Mouse (Mus musculus): ENCODE results near the gene Apoc2. TPM values are rescaled to one million over a fixed set of nuclear protein-coding genes. Genes with fewer than 3 reads are reported as not detected.
"Not testable (repeated sequence)": the region's sequence is repeated elsewhere in the genome, so short reads cannot be mapped to it uniquely, and the experiment has no call there.

The Apoc2 gene
- polyA plus RNA-seq, 1 experiment from 2014 or later: not detected

DNA sequence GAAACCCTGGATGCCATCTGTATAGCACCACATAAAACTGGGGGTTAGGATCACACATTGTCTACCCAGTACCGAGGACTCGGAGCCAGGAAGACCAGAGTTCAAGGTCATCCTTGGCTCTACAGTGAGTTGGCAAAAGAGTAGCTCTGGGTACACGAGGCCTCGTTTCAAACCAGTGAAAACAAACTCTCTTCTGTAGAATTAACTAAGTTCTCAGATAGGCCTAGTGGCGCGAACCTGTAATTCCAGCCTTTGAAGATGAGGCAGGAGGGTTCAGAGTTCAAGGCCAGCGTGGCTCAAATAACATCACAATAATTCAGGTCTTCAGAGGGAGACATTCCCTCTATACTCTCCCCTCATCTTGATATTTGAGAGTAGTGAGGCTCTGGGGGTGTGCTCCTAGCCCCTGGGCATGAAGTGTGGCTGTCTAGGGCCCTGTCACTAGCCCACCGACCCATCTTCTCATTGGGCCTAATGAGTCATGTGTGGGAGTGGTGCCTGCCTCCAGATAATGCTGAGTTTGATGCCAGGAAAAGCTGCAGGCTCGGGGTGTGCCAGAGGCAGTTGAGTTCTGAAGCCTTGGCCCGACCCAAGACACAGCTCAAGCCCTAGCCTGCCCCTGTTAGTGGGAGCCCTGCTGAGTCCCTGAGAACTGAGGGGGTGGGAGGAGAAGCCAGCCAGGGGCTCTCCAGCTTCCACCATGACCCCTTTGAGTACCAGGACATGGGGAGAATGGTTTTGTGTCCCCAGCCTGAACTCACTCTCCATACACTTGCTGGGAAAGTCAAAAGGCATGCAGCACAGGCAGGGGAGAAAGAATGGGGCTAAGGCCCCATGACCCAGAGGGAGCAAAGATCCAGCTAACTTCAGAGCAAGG is 16.8 kb upstream of the Apoc2 start:
- ATAC-seq: no peak
- whole genome bisulfite sequencing: 91% methylated on average over 10 of the region's 10 CpGs
- H3K9me3 ChIP-seq (ENCODE audit: control insufficient read depth, low read length): no peaks in the 10 kb centered on the region
- no peaks in the 10 kb centered on the region for H3K27me3 ChIP-seq (replicated peaks; ENCODE audit: control insufficient read depth, insufficient read depth, low read length)
- H3K4me1 ChIP-seq (replicated peaks; ENCODE audit: control insufficient read depth, insufficient read depth, low read length): peaks cover 16% of the 10 kb centered on the region
- no peak overlapping the region for H3K4me2 ChIP-seq (ENCODE audit: low read length)
- no peaks in the 10 kb centered on the region for H3K36me3 ChIP-seq (ENCODE audit: control insufficient read depth, insufficient read depth)
- H3K9ac ChIP-seq (replicated peaks; ENCODE audit: low read depth, low read length): no peak overlapping the region
- no peak overlapping the region for H3K27ac ChIP-seq (ENCODE audit: low read length)
- H3K4me3 ChIP-seq (replicated peaks; ENCODE audit: low read length): no peak overlapping the region

GRCm38 (mm10) chr7:19693421-19693820 is 15.7 kb upstream of the Apoc2 start:
- Histone ChIP-seq H3K9me3 (ENCODE audit: control insufficient read depth, low read length) (no peaks in the 10 kb centered on the region), H3K4me2 (ENCODE audit: low read length) (no peak overlapping the region), H3K9ac (replicated peaks; ENCODE audit: low read depth, low read length) (no peak overlapping the region), H3K27ac (ENCODE audit: low read length) (no peak overlapping the region), H3K4me1 (replicated peaks; ENCODE audit: control insufficient read depth, insufficient read depth, low read length) (peaks cover 4% of the 10 kb centered on the region; the same call in 1 of the 2 replicates), H3K27me3 (replicated peaks; ENCODE audit: control insufficient read depth, insufficient read depth, low read length) (no peaks in the 10 kb centered on the region), H3K4me3 (replicated peaks; ENCODE audit: low read length) (no peak overlapping the region), H3K36me3 (ENCODE audit: control insufficient read depth, insufficient read depth) (no peaks in the 10 kb centered on the region)
- 30% methylated on average over 10 of the region's 10 CpGs for WGBS
- peak; percentile 38; the same call in 1 of the 2 replicates for ATAC-seq

DNA sequence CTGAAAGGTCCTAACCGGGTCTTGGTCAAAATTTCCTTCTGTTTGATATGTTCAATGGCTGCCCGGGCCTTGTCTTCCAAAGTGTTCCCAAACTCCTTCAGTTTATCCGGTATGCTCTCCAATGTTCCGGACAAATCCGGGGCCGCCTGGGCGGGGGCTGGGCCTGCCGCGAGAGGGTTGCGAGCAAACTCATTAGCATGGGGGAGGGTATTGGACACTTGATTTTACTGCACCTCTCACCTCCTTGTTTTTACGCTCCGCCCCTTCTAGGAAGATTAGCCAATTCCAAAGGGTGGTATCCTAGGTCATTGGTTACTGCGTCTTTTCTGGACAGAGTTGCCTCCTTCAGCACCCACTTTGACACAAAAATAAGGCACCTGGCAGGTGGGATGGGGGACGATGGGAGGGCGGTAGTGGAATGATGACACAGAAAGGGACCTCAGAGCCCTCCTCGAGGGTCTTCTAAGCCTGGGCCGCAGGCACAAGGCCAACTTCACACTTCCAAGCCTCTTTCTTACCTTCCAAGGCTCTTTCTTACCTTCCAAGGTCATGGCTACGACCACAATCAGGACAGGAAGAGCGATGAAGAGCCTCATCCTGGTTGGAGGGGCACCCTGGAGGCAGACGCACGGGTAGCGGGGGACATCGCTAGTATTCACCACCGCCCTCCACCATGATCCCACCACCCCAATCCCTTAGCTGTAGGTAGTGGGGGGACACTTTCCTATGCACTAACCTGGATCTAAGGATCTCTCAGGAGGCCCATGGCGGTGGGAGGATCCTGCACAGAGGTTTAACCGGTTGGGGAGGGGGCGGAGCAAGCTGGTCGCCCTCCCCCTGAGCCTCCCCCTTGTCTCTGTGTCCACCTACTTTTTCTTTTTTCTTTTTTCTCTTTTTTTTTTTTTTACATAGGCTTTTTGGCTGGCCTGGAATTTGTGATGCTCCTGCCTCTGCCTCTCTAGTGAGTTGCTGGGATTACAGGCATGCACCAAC is 14.4 kb upstream of the Apoc2 start, which contains the start of gene Apoc1:
Gene Apoc1 (minus strand): TSS at position 788 of the 993 bp plus-strand sequence.
- WGBS: 49% methylated on average over 28 of the region's 28 CpGs
- Histone ChIP-seq H3K4me1 (replicated peaks; ENCODE audit: control insufficient read depth, insufficient read depth, low read length) (peaks cover 4% of the 10 kb centered on the region; the same call in 1 of the 2 replicates), H3K9ac (replicated peaks; ENCODE audit: low read depth, low read length) (no peak within 1 kb of the TSS), H3K27ac (ENCODE audit: low read length) (no peak within 1 kb of the TSS), H3K9me3 (ENCODE audit: control insufficient read depth, low read length) (no peaks in the 10 kb centered on the region), H3K4me2 (ENCODE audit: low read length) (no peak within 1 kb of the TSS), H3K36me3 (ENCODE audit: control insufficient read depth, insufficient read depth) (no peaks in the 10 kb centered on the region), H3K4me3 (replicated peaks; ENCODE audit: low read length) (no peak within 1 kb of the TSS), H3K27me3 (replicated peaks; ENCODE audit: control insufficient read depth, insufficient read depth, low read length) (no peaks in the 10 kb centered on the region)
- ATAC-seq: no peak

GRCm38 (mm10) chr7:19691434-19691833 is 13.7 kb upstream of the Apoc2 start:
- 86% methylated on average over 6 of the region's 6 CpGs for WGBS
- H3K36me3 ChIP-seq (ENCODE audit: control insufficient read depth, insufficient read depth): no peaks in the 10 kb centered on the region
- H3K27me3 ChIP-seq (replicated peaks; ENCODE audit: control insufficient read depth, insufficient read depth, low read length): no peaks in the 10 kb centered on the region
- no peak overlapping the region for H3K4me2 ChIP-seq (ENCODE audit: low read length)
- H3K9ac ChIP-seq (replicated peaks; ENCODE audit: low read depth, low read length): no peak overlapping the region
- H3K9me3 ChIP-seq (ENCODE audit: control insufficient read depth, low read length): no peaks in the 10 kb centered on the region
- H3K27ac ChIP-seq (ENCODE audit: low read length): no peak overlapping the region
- ATAC-seq: no peak
- H3K4me3 ChIP-seq (replicated peaks; ENCODE audit: low read length): no peak overlapping the region
- peaks cover 4% of the 10 kb centered on the region; the same call in 1 of the 2 replicates for H3K4me1 ChIP-seq (replicated peaks; ENCODE audit: control insufficient read depth, insufficient read depth, low read length)

DNA sequence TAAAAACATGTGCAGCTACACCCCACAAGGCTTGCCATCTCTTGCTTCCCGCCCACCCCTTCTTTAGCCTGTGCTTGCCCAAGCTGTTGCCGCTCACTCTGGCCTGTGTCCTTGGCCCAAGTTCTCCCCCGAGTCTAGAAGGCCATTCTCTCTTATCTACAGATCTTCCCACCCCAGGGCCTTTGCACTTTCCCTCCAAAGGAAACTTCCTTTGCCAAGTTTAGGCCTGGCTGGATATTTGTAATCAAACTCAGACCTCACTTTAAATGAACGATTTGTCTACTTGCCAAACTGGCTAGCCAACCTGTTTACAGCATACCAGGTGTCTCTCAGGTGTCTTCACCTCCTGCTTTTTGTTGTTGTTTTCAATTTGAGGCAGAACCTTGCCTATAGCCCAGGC is 13.1 kb upstream of the Apoc2 start:
- Histone ChIP-seq H3K36me3 (ENCODE audit: control insufficient read depth, insufficient read depth) (no peaks in the 10 kb centered on the region), H3K9ac (replicated peaks; ENCODE audit: low read depth, low read length) (no peak overlapping the region), H3K4me3 (replicated peaks; ENCODE audit: low read length) (no peak overlapping the region), H3K27me3 (replicated peaks; ENCODE audit: control insufficient read depth, insufficient read depth, low read length) (no peaks in the 10 kb centered on the region), H3K27ac (ENCODE audit: low read length) (no peak overlapping the region), H3K4me2 (ENCODE audit: low read length) (no peak overlapping the region), H3K9me3 (ENCODE audit: control insufficient read depth, low read length) (no peaks in the 10 kb centered on the region), H3K4me1 (replicated peaks; ENCODE audit: control insufficient read depth, insufficient read depth, low read length) (peaks cover 4% of the 10 kb centered on the region; the same call in 1 of the 2 replicates)
- ATAC-seq: no peak
- 95% methylated on average over 4 of the region's 4 CpGs for WGBS

DNA sequence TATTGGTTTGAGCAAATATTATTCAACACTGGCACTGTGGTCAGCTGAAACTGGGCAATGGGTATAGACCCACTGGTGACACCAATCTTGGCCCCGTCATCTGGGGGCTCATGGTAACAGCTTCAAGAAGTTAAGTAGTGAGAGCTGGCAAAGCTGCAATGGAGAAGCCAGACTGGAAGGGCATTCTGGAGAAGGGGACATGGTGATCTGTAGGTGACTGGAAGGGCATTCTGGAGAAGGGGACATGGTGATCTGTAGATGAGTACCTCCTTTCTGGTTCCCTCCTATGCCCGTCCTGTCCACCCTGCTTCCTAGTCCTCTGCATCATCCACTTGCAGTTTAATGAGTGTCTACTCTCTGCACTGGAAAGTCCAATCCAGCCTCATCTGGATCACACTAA is 10.9 kb upstream of the Apoc2 start:
- 93% methylated on average over 2 of the region's 2 CpGs for WGBS
- no peak for ATAC-seq
- H3K4me1 ChIP-seq (replicated peaks; ENCODE audit: control insufficient read depth, insufficient read depth, low read length): peaks cover 4% of the 10 kb centered on the region; the same call in 1 of the 2 replicates

DNA sequence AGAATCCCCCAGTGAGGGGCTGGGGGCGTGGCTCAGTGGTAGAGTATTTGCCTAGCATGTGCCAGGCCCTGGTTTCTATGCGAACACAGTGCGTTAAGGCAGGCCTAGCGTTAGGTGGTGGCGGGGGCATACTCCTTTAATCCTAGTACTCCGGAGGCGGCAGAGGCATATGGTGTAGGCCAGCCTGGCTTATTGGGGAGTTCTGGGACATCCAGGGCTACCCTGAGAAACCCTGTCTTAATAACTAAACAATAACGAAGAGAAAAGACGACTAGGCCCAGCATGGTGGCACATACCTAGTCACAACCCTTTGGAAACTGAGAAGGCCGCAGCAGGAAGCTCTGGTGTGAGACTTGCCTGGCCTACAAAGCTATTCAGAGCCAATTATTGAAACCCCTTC is 10.4 kb upstream of the Apoc2 start:
- ATAC-seq: no peak
- Histone ChIP-seq H3K9ac (replicated peaks; ENCODE audit: low read depth, low read length) (no peak overlapping the region), H3K4me3 (replicated peaks; ENCODE audit: low read length) (no peak overlapping the region), H3K36me3 (ENCODE audit: control insufficient read depth, insufficient read depth) (no peaks in the 10 kb centered on the region), H3K27me3 (replicated peaks; ENCODE audit: control insufficient read depth, insufficient read depth, low read length) (no peaks in the 10 kb centered on the region), H3K27ac (ENCODE audit: low read length) (no peak overlapping the region), H3K4me1 (replicated peaks; ENCODE audit: control insufficient read depth, insufficient read depth, low read length) (0 out of 2 replicates have a peak, but pooled peaks cover under 1% of the 10 kb centered on the region), H3K4me2 (ENCODE audit: low read length) (no peak overlapping the region), H3K9me3 (ENCODE audit: control insufficient read depth, low read length) (no peaks in the 10 kb centered on the region)
- WGBS: 89% methylated on average over 10 of the region's 10 CpGs

More for the DNA sequence above, 10.9 kb upstream of the Apoc2 start:
- Histone ChIP-seq H3K27ac (ENCODE audit: low read length) (no peak overlapping the region), H3K9me3 (ENCODE audit: control insufficient read depth, low read length) (no peaks in the 10 kb centered on the region), H3K27me3 (replicated peaks; ENCODE audit: control insufficient read depth, insufficient read depth, low read length) (no peaks in the 10 kb centered on the region), H3K4me2 (ENCODE audit: low read length) (no peak overlapping the region), H3K4me3 (replicated peaks; ENCODE audit: low read length) (no peak overlapping the region), H3K36me3 (ENCODE audit: control insufficient read depth, insufficient read depth) (no peaks in the 10 kb centered on the region), H3K9ac (replicated peaks; ENCODE audit: low read depth, low read length) (no peak overlapping the region)

DNA sequence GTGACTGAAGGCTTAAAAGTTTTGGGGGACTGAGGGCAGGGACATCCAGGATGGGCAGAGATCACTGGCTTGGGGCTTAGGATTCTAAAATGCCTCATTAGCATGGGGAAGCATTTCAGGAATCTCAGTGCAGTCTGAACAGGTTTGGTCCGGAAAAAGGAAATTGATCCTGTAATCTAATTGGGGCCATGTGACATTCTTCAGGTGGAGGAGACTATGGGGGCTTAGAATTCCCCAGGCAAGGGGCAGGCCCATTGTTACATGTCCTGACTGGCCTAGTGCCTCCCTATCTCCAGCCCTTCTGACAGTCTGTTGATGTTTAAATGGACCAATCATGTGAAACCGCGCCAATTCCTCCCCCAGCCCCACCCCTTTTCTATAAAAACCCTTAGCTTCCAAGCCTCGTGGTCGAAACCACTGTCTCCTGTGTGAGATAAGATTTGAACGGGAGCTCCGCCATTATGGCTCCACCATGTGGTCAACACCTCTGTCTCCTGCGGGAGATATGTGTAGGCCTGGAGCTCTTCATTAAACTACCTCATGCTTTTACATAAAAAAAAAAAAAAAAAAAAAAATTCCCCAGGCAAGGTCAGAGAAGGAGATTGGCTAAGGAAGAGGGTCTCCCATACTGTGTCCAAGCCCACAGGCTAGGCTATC is 9.3 kb upstream of the Apoc2 start:
- H3K4me2 ChIP-seq (ENCODE audit: low read length); H3K27ac ChIP-seq (ENCODE audit: low read length); H3K4me3 ChIP-seq (replicated peaks; ENCODE audit: low read length); H3K9ac ChIP-seq (replicated peaks; ENCODE audit: low read depth, low read length); H3K9me3 ChIP-seq (ENCODE audit: control insufficient read depth, low read length); H3K4me1 ChIP-seq (replicated peaks; ENCODE audit: control insufficient read depth, insufficient read depth, low read length); H3K36me3 ChIP-seq (ENCODE audit: control insufficient read depth, insufficient read depth); ATAC-seq; H3K27me3 ChIP-seq (replicated peaks; ENCODE audit: control insufficient read depth, insufficient read depth, low read length): not testable (repeated sequence)
- WGBS: 78% methylated on average over 8 of the region's 8 CpGs

All from forebrain, embryonic 16.5 days (tissue).